Mouse (Mus musculus): ENCODE results near the gene Gm45716.
A peak's percentile ranks its signal among the peaks of the same experiment; 100 is the strongest.

Gm45716 gene

GRCm38 (mm10) chr11:90187441-90187840 lies at the start of gene Gm45716:
Gene Gm45716, plus strand, starts transcription at chr11:90187683.
- DNase-seq, result no peak

GRCm38 (mm10) chr11:90142393-90142792 lies 45.1 kb upstream of the Gm45716 start:
- no peak for DNase-seq

GRCm38 (mm10) chr11:90142936-90143335 lies 44.5 kb upstream of the Gm45716 start:
- DNase-seq, result no peak

- DNase-seq, result no peak
Observed at GRCm38 (mm10) chr11:90146086-90146860, 41.2 kb upstream of the Gm45716 start.

GRCm38 (mm10) chr11:90155066-90155465 lies 32.4 kb upstream of the Gm45716 start:
- no peak for DNase-seq

- no peak for DNase-seq
Observed at GRCm38 (mm10) chr11:90155466-90155865, 32.0 kb upstream of the Gm45716 start.

GRCm38 (mm10) chr11:90167771-90168170 lies 19.7 kb upstream of the Gm45716 start:
- DNase-seq, result no peak

- no peak for DNase-seq
Observed at GRCm38 (mm10) chr11:90168338-90169065, 19.0 kb upstream of the Gm45716 start.

GRCm38 (mm10) chr11:90169200-90170013 lies 18.1 kb upstream of the Gm45716 start:
- DNase-seq, result no peak

DNA sequence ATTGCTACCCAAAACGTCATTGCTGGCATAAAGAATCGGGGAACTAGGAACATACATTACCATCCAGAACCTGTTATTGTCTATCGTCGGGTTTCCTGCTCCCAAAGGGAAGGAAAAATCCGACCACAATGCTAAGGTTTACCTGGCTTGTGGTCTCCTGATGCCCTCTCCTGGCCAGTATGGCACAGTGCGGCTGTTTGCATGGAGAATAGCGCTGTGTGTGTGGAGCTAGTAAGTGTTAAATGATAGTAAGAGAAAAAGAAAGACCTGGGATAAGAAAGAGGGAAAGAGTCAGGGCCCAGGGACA lies 17.5 kb upstream of the Gm45716 start:
- DNase-seq, result peak; percentile 25

- DNase-seq, result no peak
Observed at GRCm38 (mm10) chr11:90172331-90172730, 15.2 kb upstream of the Gm45716 start.

- DNase-seq, result no peak
Observed at GRCm38 (mm10) chr11:90175634-90176300, 11.7 kb upstream of the Gm45716 start.

DNA sequence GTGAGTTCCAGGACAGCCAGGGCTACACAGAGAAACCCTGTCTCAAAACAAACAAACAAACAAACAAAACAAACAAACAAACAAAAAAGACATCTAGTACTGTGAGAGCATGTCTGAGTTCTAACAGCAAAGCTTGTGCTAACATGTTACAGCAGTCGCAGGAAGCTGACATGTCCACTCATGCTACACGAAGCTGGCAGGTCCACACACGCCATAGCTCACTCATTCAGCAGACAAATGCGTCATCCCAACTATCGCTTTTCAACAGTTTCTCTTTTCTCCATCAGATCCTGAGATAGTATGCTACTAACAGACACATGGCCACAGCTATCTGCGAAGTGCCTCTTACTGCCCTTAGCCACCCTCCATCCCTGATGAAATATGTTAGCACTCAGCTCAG lies 10.1 kb upstream of the Gm45716 start:
- no peak for DNase-seq

GRCm38 (mm10) chr11:90183361-90183760 lies 4.1 kb upstream of the Gm45716 start:
- DNase-seq, result no peak

- no peak for DNase-seq
Observed at GRCm38 (mm10) chr11:90184756-90185155, 2.7 kb upstream of the Gm45716 start.

GRCm38 (mm10) chr11:90190156-90190555 lies 2.7 kb downstream of the Gm45716 start:
- DNase-seq, result peak; percentile 26

GRCm38 (mm10) chr11:90194946-90195345 lies 7.5 kb downstream of the Gm45716 start:
- no peak for DNase-seq

DNA sequence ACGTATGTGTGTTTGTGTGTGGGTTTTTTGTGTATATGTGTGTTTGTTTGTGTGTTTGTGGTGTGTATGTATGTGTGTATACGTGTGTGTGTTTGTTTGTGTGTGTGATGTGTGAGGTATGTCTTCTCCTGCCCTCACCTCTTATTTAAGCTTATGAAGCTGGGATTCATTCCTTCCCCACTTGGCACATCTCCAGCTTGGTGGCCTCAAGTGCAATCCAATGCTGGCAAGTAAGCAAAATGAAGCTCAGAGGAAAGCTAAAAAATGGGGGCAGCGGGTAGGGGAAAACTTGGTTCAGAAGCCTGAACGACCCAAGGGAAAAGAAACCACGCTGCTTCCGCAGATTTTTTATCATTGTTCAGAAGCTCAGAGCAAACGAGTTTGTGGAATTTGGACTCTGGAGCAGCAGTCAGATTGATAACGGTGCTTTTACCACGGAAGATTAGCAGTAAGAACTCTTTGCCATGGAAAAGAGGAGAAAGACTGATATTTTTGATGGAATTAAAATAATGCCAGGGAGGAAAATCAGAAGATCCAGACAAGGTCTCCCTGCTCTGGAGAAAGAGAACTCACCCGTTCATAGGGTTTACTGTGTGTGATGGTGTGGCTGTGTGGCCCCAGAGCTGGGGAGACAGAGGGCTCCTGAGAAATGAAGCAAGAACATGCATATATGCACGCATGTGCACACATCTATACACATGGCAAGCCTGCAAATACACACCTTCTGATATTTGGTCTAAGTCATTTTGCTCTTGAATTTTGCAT lies 8.5 kb downstream of the Gm45716 start:
- DNase-seq, result no peak

- no peak for DNase-seq
Observed at GRCm38 (mm10) chr11:90196521-90197215, 9.2 kb downstream of the Gm45716 start.

- DNase-seq, result no peak
Observed at GRCm38 (mm10) chr11:90198048-90198447, 10.6 kb downstream of the Gm45716 start.

DNA sequence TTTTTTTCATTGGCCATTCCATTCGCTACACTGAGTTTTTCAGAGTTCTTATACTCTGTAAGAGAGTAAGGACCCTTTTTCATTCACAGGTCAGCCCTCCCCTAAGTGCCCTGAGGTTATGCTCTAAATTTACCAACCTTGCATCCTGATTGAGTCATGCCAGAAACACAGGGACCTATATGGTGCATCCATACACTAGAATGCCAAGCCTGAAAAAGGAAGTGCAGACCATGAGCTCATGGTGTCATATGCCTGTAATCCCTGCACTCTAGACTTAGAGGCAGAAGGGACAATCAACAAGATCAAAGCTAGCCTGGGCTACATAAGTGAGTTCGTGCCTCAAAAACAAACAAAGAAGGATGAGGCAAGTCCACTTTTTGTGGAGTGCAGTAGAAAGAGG lies 13.3 kb downstream of the Gm45716 start:
- no peak for DNase-seq

GRCm38 (mm10) chr11:90214246-90214645 lies 26.8 kb downstream of the Gm45716 start:
- DNase-seq, result no peak

All from kidney, adult 11 months (tissue).